Mouse (Mus musculus) intestine, embryonic 14.5 days (tissue): Measurements from ENCODE around the gene Hist1h3c. TPM values are rescaled to one million over a fixed set of nuclear protein-coding genes. Genes with fewer than 3 reads are reported as not detected.
A peak's percentile ranks its signal among the peaks of the same experiment; 100 is the strongest.
"Not testable (repeated sequence)": the region's sequence is repeated elsewhere in the genome, so short reads cannot be mapped to it uniquely, and the experiment has no call there.

Experiments used
- ATAC-seq: fragments of 200-750 bp; cut with Nextera tagmentation; replicated peaks from 2 replicates; pipeline ENCODE4 v1.8.0; 2017; ENCODE audit warnings: low read depth, moderate number of reproducible peaks, moderate TSS enrichment, moderate library complexity; ENCODE audit not compliant: low FRiP score, low TSS enrichment
- DNase-seq: peaks from one replicate; pipeline ENCODE4 v3.0.0-alpha.2; 2018; ENCODE audit warnings: low spot score
- H3K27ac ChIP-seq: fragments of 300-500 bp; sonication (generic); 2 replicates; pipeline ENCODE4 v1.5.1; 2014; ENCODE audit warnings: low read depth, mild to moderate bottlenecking, control low read depth
- H3K27me3 ChIP-seq: fragments of 300-500 bp; sonication (generic); replicated peaks from 2 replicates; pipeline ENCODE4 v1.6.1; 2014; ENCODE audit warnings: low read length, control low read depth; ENCODE audit not compliant: control insufficient read depth, insufficient read depth
- H3K36me3 ChIP-seq: fragments of 300-500 bp; sonication (generic); 2 replicates; pipeline ENCODE4 v1.6.1; 2014; ENCODE audit warnings: low read length, control low read depth; ENCODE audit not compliant: control insufficient read depth, insufficient read depth
- H3K4me1 ChIP-seq: fragments of 300-500 bp; sonication (generic); replicated peaks from 2 replicates; pipeline ENCODE4 v1.6.1; 2014; ENCODE audit warnings: low read length, control low read depth, mixed read lengths; ENCODE audit not compliant: control insufficient read depth, insufficient read depth
- H3K4me2 ChIP-seq: fragments of 300-500 bp; sonication (generic); 2 replicates; pipeline ENCODE4 v1.6.1; 2014; ENCODE audit warnings: low read length
- H3K4me3 ChIP-seq: fragments of 300-500 bp; sonication (generic); 2 replicates; pipeline ENCODE4 v1.5.1; 2014; ENCODE audit warnings: low read depth, low read length, control low read depth, mixed read lengths
- H3K9ac ChIP-seq: fragments of 300-500 bp; sonication (generic); 2 replicates; pipeline ENCODE4 v1.6.1; 2014; ENCODE audit warnings: mild to moderate bottlenecking, low read length
- H3K9me3 ChIP-seq: fragments of 300-500 bp; sonication (generic); 2 replicates; pipeline ENCODE4 v1.6.1; 2016; ENCODE audit warnings: low read length, control low read depth; ENCODE audit not compliant: control insufficient read depth
- WGBS: fragments of 180-500 bp; shearing (Covaris S2); extraction: QIAGEN DNeasy Blood & Tissue Kit; methylation state at CpG from one replicate; pipeline ENCODE4 v1.1.7; 2014; 5-methylcytosine and 5-hydroxymethylcytosine counted together
- polyA plus RNA-seq: library from polyadenylated mRNA; unstranded; fragments of >200 nt; fragmentation: Nextera tagmentation; extraction: Ambion mirVana; gene quantifications from 2 replicates; pipeline ENCODE4 v1.2.1, GENCODE M21; 2014

Gene Hist1h3c
- polyA plus RNA-seq, 1 experiment from 2014 or later: 6.9 TPM

- 55% methylated on average over 1 of the region's 1 CpGs for WGBS
- no peak overlapping the region for H3K4me2 ChIP-seq
- no peak for ATAC-seq
Observed at GRCm38 (mm10) chr13:23765172-23765513, 19.7 kb upstream of the Hist1h3c start.

GRCm38 (mm10) chr13:23764324-23765171 lies 19.1 kb upstream of the Hist1h3c start:
- DNase-seq (no peak), ATAC-seq (no peak)
- Histone ChIP-seq H3K4me3 (peak overlapping the region; percentile 57), H3K4me1 (peaks cover 13% of the 10 kb centered on the region), H3K27me3 (no peaks in the 10 kb centered on the region), H3K36me3 (no peaks in the 10 kb centered on the region), H3K27ac (peak overlapping the region; percentile 98), H3K4me2 (peak overlapping the region; percentile 91), H3K9ac (peak overlapping the region; percentile 70), H3K9me3 (no peaks in the 10 kb centered on the region)
- 38% methylated on average over 12 of the region's 12 CpGs for whole genome bisulfite sequencing

More at GRCm38 (mm10) chr13:23765172-23765513, 19.7 kb upstream of the Hist1h3c start:
- Histone ChIP-seq H3K4me3 (no peak overlapping the region), H3K4me1 (peaks cover 13% of the 10 kb centered on the region), H3K27ac (no peak overlapping the region), H3K9ac (no peak overlapping the region), H3K27me3 (no peaks in the 10 kb centered on the region), H3K9me3 (no peaks in the 10 kb centered on the region), H3K36me3 (no peaks in the 10 kb centered on the region)
- DNase-seq: no peak

- 4% methylated on average over 34 of the region's 34 CpGs for WGBS
Observed at GRCm38 (mm10) chr13:23763586-23764323, 18.4 kb upstream of the Hist1h3c start, which contains the start of gene Hist1h1a. TSS of gene Hist1h1a (plus strand) at chr13:23763666.

GRCm38 (mm10) chr13:23763242-23763585 lies 17.8 kb upstream of the Hist1h3c start:
- no peaks in the 10 kb centered on the region for H3K9me3 ChIP-seq
- no peak for ATAC-seq
- no peaks in the 10 kb centered on the region for H3K27me3 ChIP-seq
- H3K4me1 ChIP-seq: peaks cover 13% of the 10 kb centered on the region
- H3K27ac ChIP-seq: peak overlapping the region; percentile 98
- H3K36me3 ChIP-seq: no peaks in the 10 kb centered on the region
- peak overlapping the region; percentile 57 for H3K4me3 ChIP-seq
- peak overlapping the region; percentile 54 for H3K9ac ChIP-seq
- H3K4me2 ChIP-seq: peak overlapping the region; percentile 91
- 2% methylated on average over 10 of the region's 10 CpGs for WGBS
- DNase-seq: no peak

More at GRCm38 (mm10) chr13:23763586-23764323, 18.4 kb upstream of the Hist1h3c start, which contains the start of gene Hist1h1a:
- Histone ChIP-seq H3K4me3 (peak within 1 kb of the TSS; percentile 57), H3K9me3 (no peaks in the 10 kb centered on the region), H3K36me3 (no peaks in the 10 kb centered on the region), H3K9ac (peak within 1 kb of the TSS; percentile 70), H3K27ac (peak within 1 kb of the TSS; percentile 98), H3K27me3 (no peaks in the 10 kb centered on the region), H3K4me1 (peaks cover 13% of the 10 kb centered on the region), H3K4me2 (peak within 1 kb of the TSS; percentile 91)
- DNase-seq: peak; percentile 97
- ATAC-seq: peak; percentile 57

GRCm38 (mm10) chr13:23761871-23762821 lies 16.7 kb upstream of the Hist1h3c start, which contains the start of gene Hist1h3a:
TSS of gene Hist1h3a (minus strand) at chr13:23762386.
- peak within 1 kb of the TSS; percentile 91 for H3K4me2 ChIP-seq
- peak; percentile 68 for ATAC-seq

GRCm38 (mm10) chr13:23760972-23761864 lies 15.8 kb upstream of the Hist1h3c start, which contains the start of gene Hist1h4a:
TSS of gene Hist1h4a (minus strand) at chr13:23761230.
- peak; percentile 100 for DNase-seq
- peak within 1 kb of the TSS; percentile 84 for H3K9ac ChIP-seq
- H3K36me3 ChIP-seq: no peaks in the 10 kb centered on the region
- ATAC-seq: peak; percentile 73
- peak within 1 kb of the TSS; percentile 98 for H3K27ac ChIP-seq
- H3K4me1 ChIP-seq: peaks cover 17% of the 10 kb centered on the region
- H3K4me2 ChIP-seq: peak within 1 kb of the TSS; percentile 91
- under 1% methylated on average over 61 of the region's 72 CpGs for WGBS
- H3K27me3 ChIP-seq: no peaks in the 10 kb centered on the region
- H3K9me3 ChIP-seq: no peaks in the 10 kb centered on the region
- peak within 1 kb of the TSS; percentile 57 for H3K4me3 ChIP-seq

More at GRCm38 (mm10) chr13:23761871-23762821, 16.7 kb upstream of the Hist1h3c start, which contains the start of gene Hist1h3a:
- peak within 1 kb of the TSS; percentile 98 for H3K27ac ChIP-seq
- not testable (repeated sequence) for H3K36me3 ChIP-seq, H3K9me3 ChIP-seq, H3K27me3 ChIP-seq
- H3K4me1 ChIP-seq: peaks cover 17% of the 10 kb centered on the region
- H3K9ac ChIP-seq: peak within 1 kb of the TSS; percentile 84
- DNase-seq: peak; percentile 78
- peak within 1 kb of the TSS; percentile 57 for H3K4me3 ChIP-seq
- WGBS: under 1% methylated on average over 26 of the region's 52 CpGs

DNA sequence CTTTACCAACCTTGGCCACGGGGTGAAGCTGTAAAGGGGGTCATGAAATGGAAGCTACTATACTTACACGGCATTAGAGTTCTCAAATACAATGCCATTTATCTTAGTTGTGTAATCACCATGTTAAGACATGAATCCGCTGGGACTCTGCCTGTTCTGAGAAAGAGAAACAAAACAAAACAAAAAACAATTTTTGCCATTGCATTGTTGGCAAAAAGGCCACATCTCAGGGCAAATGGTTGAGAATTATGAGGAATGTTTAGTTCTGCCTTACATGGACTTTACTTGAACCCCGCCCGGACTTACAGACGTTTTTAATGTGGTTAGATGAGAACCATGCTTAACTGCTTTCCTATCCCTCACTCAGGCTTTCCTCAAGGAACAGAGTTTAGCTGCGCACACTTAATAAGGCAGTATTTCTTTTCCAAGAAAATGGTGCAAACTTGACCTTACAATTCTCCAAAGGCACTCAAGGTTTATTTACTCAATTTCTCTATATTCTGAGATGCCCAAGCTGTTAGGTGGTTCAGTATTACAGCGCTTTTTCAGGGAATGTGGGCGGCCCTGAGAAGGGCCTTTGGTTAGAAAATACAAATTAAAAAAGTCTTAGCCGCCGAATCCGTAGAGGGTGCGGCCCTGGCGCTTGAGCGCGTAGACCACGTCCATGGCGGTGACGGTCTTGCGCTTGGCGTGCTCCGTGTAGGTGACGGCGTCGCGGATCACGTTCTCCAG lies 15.0 kb upstream of the Hist1h3c start:
- peak; percentile 68 for DNase-seq
- Histone ChIP-seq H3K36me3 (no peaks in the 10 kb centered on the region), H3K9me3 (no peaks in the 10 kb centered on the region), H3K27ac (peak overlapping the region; percentile 98), H3K9ac (peak overlapping the region; percentile 74), H3K4me3 (peak overlapping the region; percentile 57), H3K27me3 (no peaks in the 10 kb centered on the region), H3K4me2 (peak overlapping the region; percentile 91), H3K4me1 (peaks cover 17% of the 10 kb centered on the region)
- peak; percentile 6 for ATAC-seq
- WGBS: 2% methylated on average over 20 of the region's 27 CpGs
